Mouse (Mus musculus) cortical plate, adult 2 months (tissue): ENCODE results near the gene Mettl9. TPM values are rescaled to one million over a fixed set of nuclear protein-coding genes. Genes with fewer than 3 reads are reported as not detected.
A peak's percentile ranks its signal among the peaks of the same experiment; 100 is the strongest.

ENCODE experiments used
- H3K27ac ChIP-seq: fragments of 200-500 bp; 2 replicates; pipeline ENCODE4 v1.5.1; 2012; ENCODE audit warnings: low read length, control low read depth, inconsistent platforms; ENCODE audit not compliant: insufficient read depth
- H3K4me1 ChIP-seq: fragments of 200-500 bp; 2 replicates; pipeline ENCODE4 v1.6.1; 2011; ENCODE audit warnings: low read length; ENCODE audit not compliant: control insufficient read depth, insufficient read depth
- H3K4me3 ChIP-seq: fragments of 200-500 bp; 2 replicates; pipeline ENCODE4 v1.5.1; 2011; ENCODE audit warnings: mild to moderate bottlenecking, low read length, control low read depth; ENCODE audit not compliant: insufficient read depth
- CTCF ChIP-seq: fragments of 200-500 bp; IDR thresholded peaks from 2 replicates; pipeline ENCODE4 v1.5.1; 2011; ENCODE audit warnings: mild to moderate bottlenecking, control low read depth, low read length; ENCODE audit not compliant: insufficient read depth; ENCODE audit errors: extremely low read depth
- POLR2A ChIP-seq: fragments of 200-500 bp; IDR thresholded peaks from 2 replicates; pipeline ENCODE4 v1.6.1; 2011; ENCODE audit warnings: mild to moderate bottlenecking, low read length, control low read depth; ENCODE audit not compliant: insufficient read depth; ENCODE audit errors: extremely low read depth
- polyA plus RNA-seq: library from polyadenylated mRNA; depleted of rRNA; stranded (reverse); fragments of >200 nt; gene quantifications from 2 replicates; pipeline ENCODE4 v1.2.3, GENCODE M21; 2012; rRNA removed

Mettl9 gene
- polyA plus RNA-seq, 1 experiment: 55.7 TPM

GRCm38 (mm10) chr7:121090748-121091147 is 56.5 kb downstream of the Mettl9 start:
- Histone ChIP-seq H3K27ac (no peak overlapping the region), H3K4me3 (no peak overlapping the region), H3K4me1 (no peaks in the 10 kb centered on the region)
- no peak for TF ChIP-seq POLR2A
- no peak for TF ChIP-seq CTCF

DNA sequence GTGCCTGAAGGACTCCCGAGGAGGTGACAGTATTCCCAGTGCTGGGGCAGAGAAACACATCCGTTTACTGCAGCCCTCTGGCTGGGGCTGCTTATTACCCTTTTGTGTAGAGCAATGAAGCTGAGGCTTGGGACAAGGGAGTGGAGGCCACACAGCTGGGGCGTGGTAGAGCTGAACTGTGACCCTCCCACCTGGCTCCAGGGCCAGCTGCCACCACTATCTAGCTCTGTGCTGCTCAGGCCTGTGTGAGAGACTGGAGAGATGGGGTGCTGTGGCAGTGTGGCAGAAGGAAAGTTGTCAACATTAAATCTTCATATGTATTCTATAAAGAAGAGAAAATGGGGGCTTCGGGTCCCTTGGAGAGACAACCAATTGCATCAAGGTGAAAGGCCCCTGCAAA is 58.8 kb downstream of the Mettl9 start:
- Histone ChIP-seq H3K4me1 (no peaks in the 10 kb centered on the region), H3K4me3 (no peak overlapping the region), H3K27ac (no peak overlapping the region)
- TF ChIP-seq CTCF: no peak

- no peak for TF ChIP-seq POLR2A
- no peak for TF ChIP-seq CTCF
- Histone ChIP-seq H3K27ac (no peak overlapping the region), H3K4me3 (no peak overlapping the region), H3K4me1 (no peaks in the 10 kb centered on the region)
Measured at GRCm38 (mm10) chr7:121098614-121099389, 64.6 kb downstream of the Mettl9 start.

DNA sequence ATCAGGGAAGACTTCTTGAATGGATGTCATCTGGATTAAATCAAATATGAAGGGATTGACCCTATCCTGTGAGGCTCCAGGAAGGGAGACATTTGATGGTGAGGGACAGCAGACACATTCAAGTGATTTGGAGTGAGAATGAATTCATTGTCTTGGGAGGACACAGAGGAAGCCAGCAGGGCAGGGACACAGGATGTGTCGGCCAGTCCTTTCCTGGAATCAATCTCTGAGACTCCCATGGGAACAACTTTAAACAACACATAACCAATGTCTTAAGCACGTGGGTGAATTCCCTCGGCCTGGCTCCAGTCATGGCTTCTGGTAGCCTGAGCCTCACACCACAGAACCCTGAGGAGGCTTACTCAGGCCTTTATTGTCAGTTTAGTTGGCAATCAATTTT is 73.6 kb downstream of the Mettl9 start:
- no peaks in the 10 kb centered on the region for H3K4me1 ChIP-seq
- no peak overlapping the region for H3K27ac ChIP-seq
- TF ChIP-seq POLR2A (no peak), CTCF (no peak)
- no peak overlapping the region for H3K4me3 ChIP-seq

- Histone ChIP-seq H3K27ac (no peak overlapping the region), H3K4me1 (no peaks in the 10 kb centered on the region), H3K4me3 (no peak overlapping the region)
- TF ChIP-seq POLR2A: no peak
- TF ChIP-seq CTCF: no peak
Measured at GRCm38 (mm10) chr7:121111321-121111720, 77.1 kb downstream of the Mettl9 start.

DNA sequence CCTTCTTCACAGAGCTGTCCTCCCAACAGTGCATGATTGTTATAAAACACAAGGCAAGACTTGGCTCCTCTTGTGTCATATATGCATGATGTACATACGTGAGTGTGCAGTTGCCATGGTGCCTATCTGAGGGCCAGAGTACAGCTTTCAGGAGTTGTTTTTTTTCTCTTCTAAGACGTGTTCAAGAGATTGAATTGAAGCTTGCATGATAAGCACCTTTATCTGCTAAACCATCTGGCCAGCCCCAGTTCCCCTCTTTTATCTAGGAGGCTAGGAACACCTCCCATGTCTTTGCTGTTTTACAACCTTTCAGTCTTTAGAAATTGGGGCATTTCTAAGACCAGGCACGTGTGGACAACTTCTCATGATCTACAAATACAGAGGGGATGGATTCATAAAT is 77.5 kb downstream of the Mettl9 start:
- no peak overlapping the region for H3K27ac ChIP-seq
- TF ChIP-seq POLR2A: no peak
- TF ChIP-seq CTCF: no peak
- no peak overlapping the region for H3K4me3 ChIP-seq
- no peaks in the 10 kb centered on the region for H3K4me1 ChIP-seq

DNA sequence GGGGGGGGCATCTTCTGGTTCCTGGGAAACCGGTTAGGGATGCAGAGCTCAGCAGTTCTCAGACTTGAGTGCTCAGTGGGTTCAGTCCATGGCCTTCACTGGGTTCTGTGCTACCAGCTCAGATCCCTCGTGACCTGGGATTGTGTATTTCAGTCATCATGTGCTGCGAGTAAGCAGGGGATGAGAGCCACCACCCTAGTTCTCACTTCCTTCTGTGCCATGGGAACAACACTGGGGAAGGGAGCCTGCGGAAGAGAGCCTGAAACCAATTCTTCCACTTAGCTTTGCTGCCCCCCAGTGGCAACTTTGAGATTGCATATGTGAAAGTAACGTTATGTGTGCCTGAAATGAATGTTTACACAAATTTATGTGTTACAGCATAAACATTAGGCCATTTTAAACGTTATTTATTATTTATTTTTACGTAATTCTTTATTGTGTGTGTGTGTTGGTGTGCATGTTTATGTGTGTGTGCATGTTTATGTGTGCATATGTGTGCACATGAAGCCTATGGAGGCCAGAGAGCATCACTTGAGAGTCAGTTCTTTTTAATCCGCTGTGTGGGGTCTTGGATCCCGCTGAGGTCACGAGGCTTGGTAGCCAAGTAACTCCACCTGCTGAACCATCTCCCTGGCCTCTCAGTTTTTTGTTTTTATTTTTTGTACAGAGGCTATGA is 86.0 kb downstream of the Mettl9 start:
- 0 out of 2 replicates have a peak, but pooled peaks cover 1% of the 10 kb centered on the region for H3K4me1 ChIP-seq
- no peak overlapping the region for H3K27ac ChIP-seq
- H3K4me3 ChIP-seq: no peak overlapping the region
- peak; percentile 75 for TF ChIP-seq CTCF
- TF ChIP-seq POLR2A: no peak

Other genes starting within 250 kb of the Mettl9 start
- gene Gm5737, start 222.1 kb upstream of the Mettl9 start, polyA plus RNA-seq: not detected in 2 replicates
- 33.8 and 36.2 TPM in 2 replicates for gene Eef2k, start 191.6 kb upstream of the Mettl9 start, polyA plus RNA-seq
- 25.9 and 28.0 TPM in 2 replicates for gene Polr3e, start 116.7 kb upstream of the Mettl9 start, polyA plus RNA-seq
- 14.6 and 17.5 TPM in 2 replicates for gene Cdr2, start 52.1 kb upstream of the Mettl9 start, polyA plus RNA-seq
- gene Mfsd13b, start 51.9 kb upstream of the Mettl9 start, polyA plus RNA-seq: 0.40 TPM in 2 replicates
- 0.35 and 0.44 TPM in 2 replicates for gene Igsf6, start 40.1 kb downstream of the Mettl9 start, polyA plus RNA-seq
- 0.17 and 0.25 TPM in 2 replicates for gene Otoa, start 47.2 kb downstream of the Mettl9 start, polyA plus RNA-seq